Mouse (Mus musculus): Measurements from ENCODE around the gene Rhox2f. TPM values are rescaled to one million over a fixed set of nuclear protein-coding genes. Genes with fewer than 3 reads are reported as not detected.
"Not testable (repeated sequence)": the region's sequence is repeated elsewhere in the genome, so short reads cannot be mapped to it uniquely, and the experiment has no call there.

The Rhox2f gene
- total RNA-seq (2021), result not detected
- long read RNA-seq, experiment 1, result 0 reads
- long read RNA-seq, experiment 2, result 0 reads

- intact Hi-C loops (cut with DNase I; ENCODE audit: low total_unique reads); DNase-seq: not testable (repeated sequence)
These were observed at the start of gene Rhox2f for GRCm38 (mm10) chrX:37571105-37571504. TSS of gene Rhox2f (plus strand) at chrX:37571405.

GRCm38 (mm10) chrX:37530152-37530551 lies 41.1 kb upstream of the Rhox2f start, which contains the start of gene Rhox2e:
TSS of gene Rhox2e (plus strand) at chrX:37530452.
- DNase-seq; intact Hi-C loops (cut with DNase I; ENCODE audit: low total_unique reads): not testable (repeated sequence)

GRCm38 (mm10) chrX:37541719-37542118 lies 29.5 kb upstream of the Rhox2f start, which contains the start of gene Rhox3e:
TSS of gene Rhox3e (plus strand) at chrX:37542019.
- intact Hi-C loops (cut with DNase I; ENCODE audit: low total_unique reads); DNase-seq: not testable (repeated sequence)

- intact Hi-C loops (cut with DNase I; ENCODE audit: low total_unique reads), result not testable (repeated sequence)
These were observed 14.1 kb upstream of the Rhox2f start, which contains the start of gene Rhox4e for GRCm38 (mm10) chrX:37557112-37557511. TSS of gene Rhox4e (plus strand) at chrX:37557412.

GRCm38 (mm10) chrX:37572638-37573037 lies 1.4 kb downstream of the Rhox2f start:
- DNase-seq; intact Hi-C loops (cut with DNase I; ENCODE audit: low total_unique reads): not testable (repeated sequence)

More at GRCm38 (mm10) chrX:37557112-37557511, 14.1 kb upstream of the Rhox2f start, which contains the start of gene Rhox4e:
- not testable (repeated sequence) for DNase-seq

GRCm38 (mm10) chrX:37580692-37581091 lies 9.5 kb downstream of the Rhox2f start, which contains the start of gene Rhox3f:
TSS of gene Rhox3f (plus strand) at chrX:37580992.
- DNase-seq; intact Hi-C loops (cut with DNase I; ENCODE audit: low total_unique reads): not testable (repeated sequence)

- intact Hi-C loops (cut with DNase I; ENCODE audit: low total_unique reads); DNase-seq: not testable (repeated sequence)
These were observed 36.4 kb downstream of the Rhox2f start, which contains the start of gene Rhox4f for GRCm38 (mm10) chrX:37607604-37608003. TSS of gene Rhox4f (minus strand) at chrX:37607704.

Other genes starting within 250 kb of the Rhox2f start
- under 1 TPM in 1 of 2 experiments, not detected in 1; 0.35 TPM for gene Rhox3a2, start 191.4 kb upstream of the Rhox2f start, total RNA-seq (2021)
- not detected for gene Rhox4a2, start 180.6 kb upstream of the Rhox2f start, total RNA-seq (2021)
- gene Rhox2b, start 159.3 kb upstream of the Rhox2f start, total RNA-seq (2021), result not detected
- gene Rhox4b, start 138.9 kb upstream of the Rhox2f start, total RNA-seq (2021), result not detected
- not detected for gene Rhox2c, start 117.7 kb upstream of the Rhox2f start, total RNA-seq (2021)
- not detected for gene Rhox3c, start 112.8 kb upstream of the Rhox2f start, total RNA-seq (2021)
- not detected for gene Rhox4c, start 91.1 kb upstream of the Rhox2f start, total RNA-seq (2021)
- gene Rhox2d, start 78.0 kb upstream of the Rhox2f start, total RNA-seq (2021), result not detected
- gene Rhox4d, start 57.0 kb upstream of the Rhox2f start, total RNA-seq (2021), result not detected
- not detected for gene Rhox2e, start 41.0 kb upstream of the Rhox2f start, total RNA-seq (2021)
- gene Rhox3e, start 29.4 kb upstream of the Rhox2f start, total RNA-seq (2021), result not detected
- not detected for gene Rhox4e, start 14.0 kb upstream of the Rhox2f start, total RNA-seq (2021)
- gene Rhox3f, start 9.6 kb downstream of the Rhox2f start, total RNA-seq (2021), result not detected
- gene Rhox4f, start 36.3 kb downstream of the Rhox2f start, total RNA-seq (2021), result not detected
- gene Rhox3g, start 57.2 kb downstream of the Rhox2f start, total RNA-seq (2021), result not detected
- not detected for gene Rhox2g, start 72.1 kb downstream of the Rhox2f start, total RNA-seq (2021)
- not detected for gene Rhox4g, start 79.9 kb downstream of the Rhox2f start, total RNA-seq (2021)
- not detected for gene Rhox3h, start 97.4 kb downstream of the Rhox2f start, total RNA-seq (2021)
- gene Rhox2h, start 101.9 kb downstream of the Rhox2f start, total RNA-seq (2021), result not detected
- gene Rhox5, start 233.4 kb downstream of the Rhox2f start, total RNA-seq (2021), result not detected